Mouse (Mus musculus) kidney, adult 10 weeks (tissue): Measurements from ENCODE around the gene Snx22. TPM values are rescaled to one million over a fixed set of nuclear protein-coding genes. Genes with fewer than 3 reads are reported as not detected.

Experiments
- polyA plus RNA-seq: library from polyadenylated mRNA; stranded (reverse); fragments of 350-450 nt; fragmentation: Illumina TruSeq; extraction: RNeasy Lipid Tissue Mini Kit (QIAGEN cat#74804); gene quantifications from one replicate; pipeline ENCODE4 v1.2.3, GENCODE M21; 2014; ENCODE audit warnings: low read depth, low replicate concordance

Snx22 gene
- polyA plus RNA-seq = not detected

DNA sequence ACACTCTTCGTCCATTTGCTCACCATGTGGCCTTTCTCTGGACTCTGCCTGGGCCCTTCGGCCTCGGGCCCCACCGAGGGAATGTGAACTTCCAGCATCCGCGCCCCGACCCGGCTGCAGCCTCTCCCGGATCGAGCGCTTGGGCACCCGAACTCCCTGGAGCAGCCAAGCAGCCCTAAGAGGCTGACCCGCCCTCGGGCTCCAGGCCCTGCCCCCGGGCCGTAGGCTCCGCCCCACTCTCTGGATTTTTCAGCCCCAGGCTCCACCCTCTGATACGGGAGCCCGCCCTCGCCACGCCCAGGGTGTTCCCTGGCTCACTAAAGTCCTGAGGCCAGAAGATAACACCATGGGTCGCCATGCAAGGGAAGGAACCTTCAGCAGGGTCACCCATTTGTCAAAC lies at the start of gene Snx22:
Snx22 (minus strand) TSS at position 137 of the 400 bp plus-strand sequence.

DNA sequence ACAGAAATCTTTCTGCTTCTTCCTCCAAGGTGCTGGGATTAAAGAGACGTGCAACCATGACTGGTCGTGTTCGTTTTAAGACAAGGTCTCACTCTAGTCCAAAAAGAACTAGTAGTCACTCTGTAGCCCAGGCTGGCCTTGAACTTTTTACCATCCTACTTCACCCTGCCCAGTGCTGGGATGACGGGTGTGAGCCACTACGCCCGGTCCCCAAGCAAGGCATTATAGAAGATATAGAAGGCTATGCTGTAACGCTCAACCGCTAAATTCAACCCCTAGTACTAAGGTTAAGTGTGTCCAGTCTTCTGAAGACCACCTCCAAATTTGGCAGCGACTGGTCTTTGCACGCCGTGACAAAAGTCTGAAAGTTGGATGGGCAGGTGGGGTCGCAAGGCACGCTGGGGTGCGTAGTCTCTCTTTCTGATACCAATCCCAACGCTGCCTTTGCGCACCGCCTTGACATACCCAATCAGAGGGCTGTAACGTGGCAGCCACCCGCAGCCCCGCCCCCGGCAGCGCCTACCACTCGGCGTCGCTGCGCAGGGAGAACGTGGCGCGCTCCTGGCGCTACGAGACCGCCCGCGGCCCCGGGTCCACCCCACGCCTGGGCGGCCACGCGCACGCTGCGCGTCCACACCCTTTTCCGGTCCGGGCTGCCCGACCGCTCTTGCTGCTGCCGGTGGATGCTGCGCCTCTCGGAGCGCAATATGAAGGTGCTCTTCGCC lies 9.8 kb downstream of the Snx22 start, which contains the start of gene Ppib:
Ppib (plus strand) TSS at position 640 of the 725 bp plus-strand sequence.

Other genes with a start within 250 kb of the Snx22 start
- 7.8 TPM for gene Zfp609, start 242.2 kb downstream of the Snx22 start, polyA plus RNA-seq
- gene Pclaf, start 179.5 kb downstream of the Snx22 start, polyA plus RNA-seq = 0.73 TPM
- gene Trip4, start 160.9 kb downstream of the Snx22 start, polyA plus RNA-seq = 53.4 TPM
- 16.0 TPM for gene Csnk1g1, start 160.8 kb downstream of the Snx22 start, polyA plus RNA-seq
- gene Ppib, start 9.5 kb downstream of the Snx22 start, polyA plus RNA-seq = 218 TPM
- gene Snx1, start 56.9 kb upstream of the Snx22 start, polyA plus RNA-seq = 158 TPM
- gene Ciao2a, start 56.9 kb upstream of the Snx22 start, polyA plus RNA-seq = 126 TPM
- 10.7 TPM for gene Dapk2, start 88.5 kb upstream of the Snx22 start, polyA plus RNA-seq